Mouse (Mus musculus): ENCODE measurements around the gene Bod1. TPM values are rescaled to one million over a fixed set of nuclear protein-coding genes. Genes with fewer than 3 reads are reported as not detected.
A peak's percentile ranks its signal among the peaks of the same experiment; 100 is the strongest.

The Bod1 gene
- polyA plus RNA-seq, 1 experiment from 2014 or later = 62.1 TPM

- DNase-seq (ENCODE audit: low spot score) (no peak), ATAC-seq (ENCODE audit: low FRiP score, low TSS enrichment) (no peak)
- no peaks in the 10 kb centered on the region for H3K9me3 ChIP-seq (ENCODE audit: control insufficient read depth, low read length)
- no peak for TF ChIP-seq EP300 (optimal IDR thresholded peaks at IDR 0.05)
- TF ChIP-seq CTCF (IDR thresholded peaks at IDR 0.05; ENCODE audit: low read depth) = no peak
- H3K4me1 ChIP-seq (replicated peaks; ENCODE audit: control insufficient read depth, insufficient read depth) = no peaks in the 10 kb centered on the region
- no peak overlapping the region for H3K27ac ChIP-seq (replicated peaks)
- WGBS = 87% methylated on average over 4 of the region's 4 CpGs
- no peak overlapping the region for H3K4me3 ChIP-seq (ENCODE audit: low read depth, low read length)
- no peak overlapping the region for H3K4me2 ChIP-seq (replicated peaks; ENCODE audit: low read depth)
- H3K36me3 ChIP-seq (ENCODE audit: control insufficient read depth, insufficient read depth, low read length) = peaks cover 25% of the 10 kb centered on the region
- no peak overlapping the region for H3K9ac ChIP-seq (ENCODE audit: low read length)
- H3K27me3 ChIP-seq (ENCODE audit: control insufficient read depth, insufficient read depth, low read length) = no peaks in the 10 kb centered on the region
Measured at GRCm38 (mm10) chr11:31663501-31663900, 8.2 kb downstream of the Bod1 start.

GRCm38 (mm10) chr11:31662872-31663446 is 8.7 kb downstream of the Bod1 start:
- no peak for TF ChIP-seq EP300 (optimal IDR thresholded peaks at IDR 0.05)
- no peak for TF ChIP-seq CTCF (IDR thresholded peaks at IDR 0.05; ENCODE audit: low read depth)
- Histone ChIP-seq H3K9me3 (ENCODE audit: control insufficient read depth, low read length) (no peaks in the 10 kb centered on the region), H3K27me3 (ENCODE audit: control insufficient read depth, insufficient read depth, low read length) (no peaks in the 10 kb centered on the region), H3K4me2 (replicated peaks; ENCODE audit: low read depth) (no peak overlapping the region), H3K4me1 (replicated peaks; ENCODE audit: control insufficient read depth, insufficient read depth) (no peaks in the 10 kb centered on the region), H3K9ac (ENCODE audit: low read length) (no peak overlapping the region), H3K4me3 (ENCODE audit: low read depth, low read length) (no peak overlapping the region), H3K36me3 (ENCODE audit: control insufficient read depth, insufficient read depth, low read length) (peaks cover 23% of the 10 kb centered on the region), H3K27ac (replicated peaks) (no peak overlapping the region)
- 90% methylated on average over 5 of the region's 5 CpGs for WGBS
- ATAC-seq (ENCODE audit: low FRiP score, low TSS enrichment) = no peak
- no peak for DNase-seq (ENCODE audit: low spot score)

- no peak overlapping the region for H3K9ac ChIP-seq (ENCODE audit: low read length)
- no peaks in the 10 kb centered on the region for H3K9me3 ChIP-seq (ENCODE audit: control insufficient read depth, low read length)
- no peak overlapping the region for H3K4me3 ChIP-seq (ENCODE audit: low read depth, low read length)
- H3K36me3 ChIP-seq (ENCODE audit: control insufficient read depth, insufficient read depth, low read length) = peaks cover 19% of the 10 kb centered on the region
- H3K27ac ChIP-seq (replicated peaks) = no peak overlapping the region
- TF ChIP-seq CTCF (IDR thresholded peaks at IDR 0.05; ENCODE audit: low read depth) (no peak), EP300 (optimal IDR thresholded peaks at IDR 0.05) (no peak)
- DNase-seq (ENCODE audit: low spot score) (no peak), ATAC-seq (ENCODE audit: low FRiP score, low TSS enrichment) (no peak)
- H3K27me3 ChIP-seq (ENCODE audit: control insufficient read depth, insufficient read depth, low read length) = no peaks in the 10 kb centered on the region
- no peaks in the 10 kb centered on the region for H3K4me1 ChIP-seq (replicated peaks; ENCODE audit: control insufficient read depth, insufficient read depth)
- 80% methylated on average over 7 of the region's 7 CpGs for WGBS
- H3K4me2 ChIP-seq (replicated peaks; ENCODE audit: low read depth) = no peak overlapping the region
Measured at GRCm38 (mm10) chr11:31662214-31662613, 9.5 kb downstream of the Bod1 start.

GRCm38 (mm10) chr11:31657806-31658175 is 13.9 kb downstream of the Bod1 start:
- no peaks in the 10 kb centered on the region for H3K9me3 ChIP-seq (ENCODE audit: control insufficient read depth, low read length)
- no peaks in the 10 kb centered on the region for H3K4me1 ChIP-seq (replicated peaks; ENCODE audit: control insufficient read depth, insufficient read depth)
- ATAC-seq (ENCODE audit: low FRiP score, low TSS enrichment) (no peak), DNase-seq (ENCODE audit: low spot score) (no peak)
- 0 out of 2 replicates have a peak, but pooled peaks cover 2% of the 10 kb centered on the region for H3K36me3 ChIP-seq (ENCODE audit: control insufficient read depth, insufficient read depth, low read length)
- no peak overlapping the region for H3K9ac ChIP-seq (ENCODE audit: low read length)
- H3K27me3 ChIP-seq (ENCODE audit: control insufficient read depth, insufficient read depth, low read length) = no peaks in the 10 kb centered on the region
- H3K27ac ChIP-seq (replicated peaks) = no peak overlapping the region
- H3K4me2 ChIP-seq (replicated peaks; ENCODE audit: low read depth) = no peak overlapping the region
- TF ChIP-seq EP300 (optimal IDR thresholded peaks at IDR 0.05) = no peak
- H3K4me3 ChIP-seq (ENCODE audit: low read depth, low read length) = no peak overlapping the region

GRCm38 (mm10) chr11:31657168-31657805 is 14.4 kb downstream of the Bod1 start:
- DNase-seq (ENCODE audit: low spot score) (no peak), ATAC-seq (ENCODE audit: low FRiP score, low TSS enrichment) (no peak)
- Histone ChIP-seq H3K9me3 (ENCODE audit: control insufficient read depth, low read length) (no peaks in the 10 kb centered on the region), H3K4me2 (replicated peaks; ENCODE audit: low read depth) (no peak overlapping the region), H3K36me3 (ENCODE audit: control insufficient read depth, insufficient read depth, low read length) (0 out of 2 replicates have a peak, but pooled peaks cover 2% of the 10 kb centered on the region), H3K9ac (ENCODE audit: low read length) (no peak overlapping the region), H3K27ac (replicated peaks) (no peak overlapping the region), H3K27me3 (ENCODE audit: control insufficient read depth, insufficient read depth, low read length) (no peaks in the 10 kb centered on the region), H3K4me3 (ENCODE audit: low read depth, low read length) (no peak overlapping the region), H3K4me1 (replicated peaks; ENCODE audit: control insufficient read depth, insufficient read depth) (no peaks in the 10 kb centered on the region)
- WGBS = 70% methylated on average over 5 of the region's 5 CpGs
- TF ChIP-seq EP300 (optimal IDR thresholded peaks at IDR 0.05) (no peak), CTCF (IDR thresholded peaks at IDR 0.05; ENCODE audit: low read depth) (peak; percentile 27)

GRCm38 (mm10) chr11:31649507-31649906 is 22.2 kb downstream of the Bod1 start:
- H3K9me3 ChIP-seq (ENCODE audit: control insufficient read depth, low read length) = no peaks in the 10 kb centered on the region
- H3K4me3 ChIP-seq (ENCODE audit: low read depth, low read length) = no peak overlapping the region
- no peaks in the 10 kb centered on the region for H3K4me1 ChIP-seq (replicated peaks; ENCODE audit: control insufficient read depth, insufficient read depth)
- WGBS = 56% methylated on average over 2 of the region's 2 CpGs
- no peak overlapping the region for H3K9ac ChIP-seq (ENCODE audit: low read length)
- no peaks in the 10 kb centered on the region for H3K27me3 ChIP-seq (ENCODE audit: control insufficient read depth, insufficient read depth, low read length)
- no peak for ATAC-seq (ENCODE audit: low FRiP score, low TSS enrichment)
- H3K4me2 ChIP-seq (replicated peaks; ENCODE audit: low read depth) = no peak overlapping the region
- TF ChIP-seq CTCF (IDR thresholded peaks at IDR 0.05; ENCODE audit: low read depth) = no peak
- TF ChIP-seq EP300 (optimal IDR thresholded peaks at IDR 0.05) = no peak
- no peak for DNase-seq (ENCODE audit: low spot score)
- H3K36me3 ChIP-seq (ENCODE audit: control insufficient read depth, insufficient read depth, low read length) = no peaks in the 10 kb centered on the region
- no peak overlapping the region for H3K27ac ChIP-seq (replicated peaks)
